Mouse (Mus musculus): ENCODE results near the gene Abca7. TPM values are rescaled to one million over a fixed set of nuclear protein-coding genes. Genes with fewer than 3 reads are reported as not detected.
A peak's percentile ranks its signal among the peaks of the same experiment; 100 is the strongest.

Gene Abca7
- polyA plus RNA-seq, 1 experiment: 3.5 TPM

DNA sequence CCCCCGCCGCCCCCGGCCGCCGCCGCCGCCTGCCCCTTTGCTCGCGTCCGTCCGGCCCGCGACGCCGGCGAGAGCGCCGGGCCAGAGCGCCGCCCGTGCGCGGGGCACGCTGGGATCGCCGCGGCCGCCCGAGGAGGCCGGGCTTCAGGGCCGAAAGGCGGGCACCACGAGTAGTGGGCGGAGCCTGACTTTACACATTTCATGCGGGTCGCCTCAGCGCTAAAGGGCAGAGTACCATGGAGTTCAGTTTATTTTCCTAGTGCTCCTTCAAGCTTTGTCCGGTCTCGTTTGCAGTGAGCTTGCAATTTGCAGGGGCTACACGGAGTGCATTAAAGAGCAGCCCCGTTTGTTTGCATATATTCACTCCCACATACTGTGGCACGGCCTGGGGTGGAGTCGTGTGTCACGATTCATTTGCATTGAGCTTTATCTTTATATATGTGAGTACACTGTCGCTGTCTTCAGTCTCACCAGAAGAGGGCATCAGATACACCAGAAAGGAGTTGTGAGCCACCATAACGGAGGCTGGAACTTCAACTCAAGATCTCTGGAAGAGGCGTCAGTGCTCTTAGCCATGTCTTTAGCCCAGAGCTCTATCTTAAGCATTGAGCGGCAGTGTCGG, 12.0 kb upstream of the Abca7 start, which contains the start of gene Tmem259:
TSS of gene Tmem259 (minus strand) at position 136 of the 622 bp plus-strand sequence.
- peaks cover 2% of the 10 kb centered on the region; the same call in 1 of the 2 replicates for H3K4me1 ChIP-seq (ENCODE audit: control insufficient read depth, insufficient read depth, low read length)
- peak within 1 kb of the TSS; percentile 90 for H3K4me3 ChIP-seq (ENCODE audit: insufficient read depth, low read length)
- H3K27ac ChIP-seq (ENCODE audit: insufficient read depth, low read length): peak within 1 kb of the TSS; percentile 99
- no peak for TF ChIP-seq CTCF (IDR thresholded peaks at IDR 0.05; ENCODE audit: borderline replicate concordance, insufficient read depth, low read length)
- TF ChIP-seq POLR2A (IDR thresholded peaks at IDR 0.05; ENCODE audit: low read depth, low read length): peak; percentile 40; the same call in 1 of the 2 replicates

- peak overlapping the region; percentile 73 for H3K4me3 ChIP-seq (ENCODE audit: insufficient read depth, low read length)
- TF ChIP-seq CTCF (IDR thresholded peaks at IDR 0.05; ENCODE audit: borderline replicate concordance, insufficient read depth, low read length) (no peak), POLR2A (IDR thresholded peaks at IDR 0.05; ENCODE audit: low read depth, low read length) (peak; percentile 35)
- peak overlapping the region; percentile 99 for H3K27ac ChIP-seq (ENCODE audit: insufficient read depth, low read length)
- H3K4me1 ChIP-seq (ENCODE audit: control insufficient read depth, insufficient read depth, low read length): peaks cover 2% of the 10 kb centered on the region; the same call in 1 of the 2 replicates
These were observed 11.4 kb upstream of the Abca7 start for GRCm38 (mm10) chr10:79984871-79985270.

- TF ChIP-seq POLR2A (IDR thresholded peaks at IDR 0.05; ENCODE audit: low read depth, low read length): peak; percentile 65; the same call in 1 of the 2 replicates
- no peak for TF ChIP-seq CTCF (IDR thresholded peaks at IDR 0.05; ENCODE audit: borderline replicate concordance, insufficient read depth, low read length)
- Histone ChIP-seq H3K4me1 (ENCODE audit: control insufficient read depth, insufficient read depth, low read length) (peaks cover 2% of the 10 kb centered on the region; the same call in 1 of the 2 replicates), H3K4me3 (ENCODE audit: insufficient read depth, low read length) (peak overlapping the region; percentile 21), H3K27ac (ENCODE audit: insufficient read depth, low read length) (peak overlapping the region; percentile 99)
These were observed 10.7 kb upstream of the Abca7 start for GRCm38 (mm10) chr10:79985334-79986231.

DNA sequence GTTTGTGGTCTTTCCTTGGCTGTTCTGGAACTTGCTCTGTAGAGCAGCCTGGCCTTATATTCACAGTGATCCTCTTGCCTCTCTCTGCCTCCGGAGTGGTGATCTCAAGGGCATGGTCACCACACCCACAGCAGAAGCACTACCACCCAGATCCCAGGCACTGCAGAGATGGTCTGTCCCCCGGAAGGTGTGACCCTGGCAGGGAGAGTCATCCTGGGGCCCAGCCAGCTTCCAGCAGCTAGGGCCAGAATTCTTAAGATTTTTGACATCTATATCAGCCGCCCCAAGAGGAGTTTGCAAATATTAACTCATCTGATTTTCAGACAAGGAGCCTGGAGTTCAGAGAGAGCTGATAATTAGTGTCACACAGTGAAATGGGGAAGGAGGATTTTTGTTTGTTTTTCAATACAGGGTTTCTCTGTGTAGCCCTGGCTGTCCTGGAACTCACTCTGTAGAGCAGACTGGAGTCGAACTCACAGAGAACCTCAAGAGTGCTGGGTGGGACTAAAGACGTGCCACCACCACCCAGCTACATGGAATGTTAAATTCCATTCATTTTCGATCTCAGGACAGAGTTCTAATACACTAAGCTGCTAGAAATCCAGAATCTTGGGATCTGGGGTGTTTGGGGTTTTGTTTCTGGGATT, 9.9 kb upstream of the Abca7 start:
- TF ChIP-seq POLR2A (IDR thresholded peaks at IDR 0.05; ENCODE audit: low read depth, low read length): peak; percentile 75
- TF ChIP-seq CTCF (IDR thresholded peaks at IDR 0.05; ENCODE audit: borderline replicate concordance, insufficient read depth, low read length): no peak
- peak overlapping the region; percentile 7 for H3K4me3 ChIP-seq (ENCODE audit: insufficient read depth, low read length)
- H3K27ac ChIP-seq (ENCODE audit: insufficient read depth, low read length): peak overlapping the region; percentile 99
- peaks cover 2% of the 10 kb centered on the region; the same call in 1 of the 2 replicates for H3K4me1 ChIP-seq (ENCODE audit: control insufficient read depth, insufficient read depth, low read length)

GRCm38 (mm10) chr10:79986963-79987362, 9.3 kb upstream of the Abca7 start:
- Histone ChIP-seq H3K4me3 (ENCODE audit: insufficient read depth, low read length) (no peak overlapping the region), H3K27ac (ENCODE audit: insufficient read depth, low read length) (peak overlapping the region; percentile 99), H3K4me1 (ENCODE audit: control insufficient read depth, insufficient read depth, low read length) (peaks cover 2% of the 10 kb centered on the region; the same call in 1 of the 2 replicates)
- TF ChIP-seq POLR2A (IDR thresholded peaks at IDR 0.05; ENCODE audit: low read depth, low read length) (peak; percentile 25), CTCF (IDR thresholded peaks at IDR 0.05; ENCODE audit: borderline replicate concordance, insufficient read depth, low read length) (peak; percentile 70)

DNA sequence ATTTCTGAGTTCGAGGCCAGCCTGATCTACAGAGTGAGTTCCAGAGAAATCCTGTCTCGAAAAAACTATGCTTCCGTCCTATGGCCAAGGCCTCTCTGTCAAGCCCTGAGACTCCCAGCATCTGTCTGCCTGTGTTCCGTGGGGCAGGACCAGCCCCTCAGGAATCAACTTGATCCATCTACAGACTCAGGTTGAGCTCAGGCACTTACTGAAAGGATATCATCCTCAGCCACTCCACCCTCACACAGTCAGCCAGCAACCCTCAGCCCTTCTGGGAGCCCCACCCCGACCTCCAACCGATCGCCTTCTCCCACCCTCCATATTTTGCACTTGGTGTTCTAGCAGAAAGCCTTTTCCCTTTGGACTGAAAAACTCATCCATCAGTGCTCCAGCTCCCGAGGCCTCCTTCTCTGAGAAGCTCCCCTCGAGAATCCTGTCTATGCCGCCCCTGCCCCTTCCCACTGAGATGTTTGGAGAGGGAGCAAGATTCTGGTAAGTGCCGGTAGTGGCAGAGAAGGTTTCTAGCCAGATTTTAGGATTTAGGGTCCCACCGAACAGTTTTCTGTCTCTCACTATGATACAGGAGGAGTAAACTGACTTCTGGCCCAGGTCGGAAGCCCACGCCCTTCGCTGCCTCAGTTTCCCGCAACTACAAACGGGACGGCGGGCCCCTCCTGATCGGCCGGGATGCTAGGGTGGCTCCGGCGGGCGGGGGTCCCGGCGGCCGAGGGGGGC, 8.4 kb upstream of the Abca7 start:
- TF ChIP-seq POLR2A (IDR thresholded peaks at IDR 0.05; ENCODE audit: low read depth, low read length) (peak; percentile 61), CTCF (IDR thresholded peaks at IDR 0.05; ENCODE audit: borderline replicate concordance, insufficient read depth, low read length) (no peak)
- 0 out of 2 replicates have a peak, but pooled peaks cover 2% of the 10 kb centered on the region for H3K4me1 ChIP-seq (ENCODE audit: control insufficient read depth, insufficient read depth, low read length)
- H3K4me3 ChIP-seq (ENCODE audit: insufficient read depth, low read length): peak overlapping the region; percentile 71
- H3K27ac ChIP-seq (ENCODE audit: insufficient read depth, low read length): peak overlapping the region; percentile 99

DNA sequence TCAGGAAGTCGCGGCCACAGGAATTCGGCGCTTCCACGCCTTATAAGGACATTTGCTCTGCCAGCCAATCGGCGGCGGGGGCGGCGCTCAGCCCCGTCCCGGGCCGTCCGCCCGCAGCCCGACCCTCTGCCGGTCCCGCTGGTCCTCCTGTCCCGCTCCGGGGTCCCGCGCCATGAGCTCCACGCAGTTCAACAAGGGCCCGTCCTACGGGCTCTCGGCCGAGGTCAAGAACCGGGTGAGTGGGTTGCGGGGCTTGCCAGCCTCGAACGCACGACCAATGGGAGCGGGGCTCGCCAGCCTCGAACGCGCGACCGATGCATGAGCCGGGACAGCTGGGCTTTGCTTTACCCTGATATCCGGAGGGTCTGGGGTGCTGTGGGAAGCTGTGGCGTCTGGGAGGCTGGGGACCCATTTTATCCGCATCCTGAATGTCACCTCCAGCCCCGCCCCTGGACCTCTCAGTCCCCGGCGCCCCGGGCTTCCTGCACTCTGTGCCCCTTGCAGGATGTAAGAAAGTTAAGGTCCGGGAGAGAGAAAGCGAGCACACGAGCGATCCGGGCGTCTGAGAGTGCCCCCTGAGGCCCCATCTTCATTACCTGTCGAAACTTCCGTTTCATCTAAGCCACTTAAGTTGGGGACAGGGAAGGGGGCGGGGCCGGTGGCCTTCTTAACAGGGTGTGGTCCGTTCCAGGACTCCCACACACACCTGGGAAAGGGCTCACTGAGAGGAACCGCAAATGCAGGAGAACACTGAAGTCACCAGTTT, 7.6 kb upstream of the Abca7 start, which contains the start of gene Cnn2:
TSS of gene Cnn2 (plus strand) at position 79 of the 766 bp plus-strand sequence.
- TF ChIP-seq POLR2A (IDR thresholded peaks at IDR 0.05; ENCODE audit: low read depth, low read length): peak; percentile 75
- TF ChIP-seq CTCF (IDR thresholded peaks at IDR 0.05; ENCODE audit: borderline replicate concordance, insufficient read depth, low read length): no peak
- Histone ChIP-seq H3K4me3 (ENCODE audit: insufficient read depth, low read length) (peak within 1 kb of the TSS; percentile 71), H3K27ac (ENCODE audit: insufficient read depth, low read length) (peak within 1 kb of the TSS; percentile 99), H3K4me1 (ENCODE audit: control insufficient read depth, insufficient read depth, low read length) (0 out of 2 replicates have a peak, but pooled peaks cover 2% of the 10 kb centered on the region)

DNA sequence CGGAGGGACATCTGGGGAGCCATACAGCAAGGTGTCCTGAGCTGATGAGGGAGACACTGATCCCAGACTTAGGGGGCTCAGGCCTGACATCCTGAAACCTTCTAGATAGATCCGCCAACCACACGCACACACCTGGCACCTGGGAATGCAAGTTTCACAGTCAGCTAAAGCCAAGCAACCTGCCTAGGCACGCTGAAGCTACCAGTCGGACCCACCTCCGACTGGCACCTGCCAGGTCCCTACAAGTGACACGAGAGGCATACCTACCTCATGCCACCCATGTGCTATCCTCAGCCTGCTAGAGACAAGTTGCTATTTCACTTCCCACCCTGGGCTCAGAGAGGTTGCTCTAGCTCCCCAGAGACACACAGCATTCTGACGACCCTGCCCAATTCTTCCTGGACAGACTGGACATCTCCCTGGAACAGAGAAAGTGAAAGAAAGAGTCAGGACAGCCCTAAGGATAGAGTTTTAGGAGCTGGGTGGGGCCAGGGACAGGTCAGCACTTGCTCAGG, 7.0 kb upstream of the Abca7 start:
- Histone ChIP-seq H3K4me1 (ENCODE audit: control insufficient read depth, insufficient read depth, low read length) (0 out of 2 replicates have a peak, but pooled peaks cover 2% of the 10 kb centered on the region), H3K4me3 (ENCODE audit: insufficient read depth, low read length) (peak overlapping the region; percentile 71), H3K27ac (ENCODE audit: insufficient read depth, low read length) (peak overlapping the region; percentile 99)
- TF ChIP-seq CTCF (IDR thresholded peaks at IDR 0.05; ENCODE audit: borderline replicate concordance, insufficient read depth, low read length) (no peak), POLR2A (IDR thresholded peaks at IDR 0.05; ENCODE audit: low read depth, low read length) (peak; percentile 56; the same call in 1 of the 2 replicates)

Data from embryonic fibroblast, embryonic 13.5 days (primary cell).